Mouse (Mus musculus) T-cell, adult 2 months (primary cell): ENCODE measurements around the gene Stard13.

Experiments
- DNase-seq: peaks from one replicate; pipeline ENCODE4 v3.0.0; 2022; ENCODE audit warnings: low spot score

Gene Stard13

GRCm38 (mm10) chr5:151104354-151105053, 129.1 kb downstream of the Stard13 start:
- DNase-seq: no peak

- no peak for DNase-seq
Observed at GRCm38 (mm10) chr5:151103284-151103683, 130.4 kb downstream of the Stard13 start.

GRCm38 (mm10) chr5:151102262-151102661, 131.4 kb downstream of the Stard13 start:
- DNase-seq: no peak

- no peak for DNase-seq
Observed at GRCm38 (mm10) chr5:151096012-151096411, 137.6 kb downstream of the Stard13 start.

GRCm38 (mm10) chr5:151092886-151093665, 140.6 kb downstream of the Stard13 start:
- DNase-seq: no peak

GRCm38 (mm10) chr5:151090996-151091395, 142.6 kb downstream of the Stard13 start:
- no peak for DNase-seq

- DNase-seq: no peak
Observed at GRCm38 (mm10) chr5:151089201-151089600, 144.4 kb downstream of the Stard13 start.

- no peak for DNase-seq
Observed at GRCm38 (mm10) chr5:151086425-151087202, 147.0 kb downstream of the Stard13 start.

GRCm38 (mm10) chr5:151085749-151086148, 147.9 kb downstream of the Stard13 start:
- no peak for DNase-seq

GRCm38 (mm10) chr5:151080276-151080675, 153.4 kb downstream of the Stard13 start:
- DNase-seq: no peak

- DNase-seq: no peak
Observed at GRCm38 (mm10) chr5:151077953-151078352, 155.7 kb downstream of the Stard13 start.

GRCm38 (mm10) chr5:151076917-151077316, 156.7 kb downstream of the Stard13 start:
- DNase-seq: no peak

- DNase-seq: no peak
Observed at GRCm38 (mm10) chr5:151074282-151074681, 159.4 kb downstream of the Stard13 start.

- DNase-seq: no peak
Observed at GRCm38 (mm10) chr5:151071430-151071829, 162.2 kb downstream of the Stard13 start.

GRCm38 (mm10) chr5:151070896-151071295, 162.7 kb downstream of the Stard13 start:
- no peak for DNase-seq

GRCm38 (mm10) chr5:151069569-151069968, 164.1 kb downstream of the Stard13 start:
- DNase-seq: no peak

GRCm38 (mm10) chr5:151066016-151066415, 167.6 kb downstream of the Stard13 start:
- DNase-seq: no peak

- no peak for DNase-seq
Observed at GRCm38 (mm10) chr5:151065228-151065627, 168.4 kb downstream of the Stard13 start.

- no peak for DNase-seq
Observed at GRCm38 (mm10) chr5:151061942-151062341, 171.7 kb downstream of the Stard13 start.

- DNase-seq: no peak
Observed at GRCm38 (mm10) chr5:151060476-151060875, 173.2 kb downstream of the Stard13 start.

GRCm38 (mm10) chr5:151059772-151060171, 173.9 kb downstream of the Stard13 start:
- no peak for DNase-seq

- no peak for DNase-seq
Observed at GRCm38 (mm10) chr5:151059352-151059751, 174.3 kb downstream of the Stard13 start.

GRCm38 (mm10) chr5:151057716-151058115, 175.9 kb downstream of the Stard13 start:
- no peak for DNase-seq
